Mouse (Mus musculus): ENCODE results near the gene Tmem114. TPM values are rescaled to one million over a fixed set of nuclear protein-coding genes. Genes with fewer than 3 reads are reported as not detected.
A peak's percentile ranks its signal among the peaks of the same experiment; 100 is the strongest.

Tmem114 gene
- polyA plus RNA-seq, 1 experiment from 2014 or later = not detected

DNA sequence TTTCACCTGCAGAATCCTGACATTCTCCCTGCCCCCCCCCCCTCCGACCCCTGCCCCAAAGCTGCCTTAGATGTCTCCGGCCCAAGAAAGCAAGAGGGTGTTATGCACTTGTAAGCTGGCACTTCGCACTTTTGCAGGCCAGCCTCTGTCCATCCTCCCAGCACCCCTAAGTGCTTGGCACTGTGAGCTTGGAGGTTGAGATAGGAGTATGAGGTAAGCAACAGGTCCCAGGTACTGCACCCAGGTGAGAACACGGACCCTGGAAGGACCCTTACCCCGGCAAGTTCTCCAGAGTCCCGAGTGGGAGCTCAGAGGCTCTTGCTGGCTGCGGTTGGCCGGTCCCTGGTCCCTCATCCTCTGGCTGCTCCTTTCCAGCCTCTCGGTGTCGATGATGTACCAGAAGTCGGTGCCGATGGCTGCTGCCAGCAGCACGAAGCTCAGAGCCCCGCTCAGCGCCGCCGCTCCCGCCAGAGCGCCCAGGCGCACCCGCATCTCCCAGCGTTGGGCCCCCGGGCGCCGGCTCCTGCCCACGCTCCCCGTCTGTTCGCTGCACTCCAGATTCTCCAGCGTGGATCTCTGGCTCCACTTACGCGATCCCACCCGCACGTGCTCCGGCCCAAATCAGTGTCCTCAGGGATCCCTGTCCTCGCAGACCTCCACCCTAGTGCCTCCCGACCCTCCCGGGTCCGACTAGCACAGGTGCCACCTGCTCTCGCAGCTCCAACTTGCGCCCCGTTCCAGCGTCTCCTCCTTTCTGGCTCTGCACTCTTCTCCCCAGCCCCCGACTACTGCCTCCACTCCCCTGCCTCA is 570 bp downstream of the Tmem114 start:
- no peak overlapping the region for H3K27ac ChIP-seq
- WGBS = 4% methylated on average over 43 of the region's 43 CpGs
- no peak for TF ChIP-seq CTCF (IDR thresholded peaks at IDR 0.05; ENCODE audit: low read depth)
- H3K36me3 ChIP-seq (ENCODE audit: insufficient read depth, low read length) = no peaks in the 10 kb centered on the region
- ATAC-seq (replicated peaks; ENCODE audit: low FRiP score, low read depth) (no peak), DNase-seq (ENCODE audit: low spot score) (no peak)
- H3K9ac ChIP-seq (ENCODE audit: low read depth, low read length) = peak overlapping the region; percentile 10; the same call in 1 of the 2 replicates
- no peaks in the 10 kb centered on the region for H3K9me3 ChIP-seq (replicated peaks; ENCODE audit: low read length)
- no peaks in the 10 kb centered on the region for H3K4me1 ChIP-seq (replicated peaks; ENCODE audit: insufficient read depth, low read length)
- peak overlapping the region; percentile 66 for H3K4me2 ChIP-seq (ENCODE audit: low read length)
- peaks cover 22% of the 10 kb centered on the region for H3K27me3 ChIP-seq (ENCODE audit: insufficient read depth, low read length)
- H3K4me3 ChIP-seq (replicated peaks; ENCODE audit: low read depth, low read length) = peak overlapping the region; percentile 32

DNA sequence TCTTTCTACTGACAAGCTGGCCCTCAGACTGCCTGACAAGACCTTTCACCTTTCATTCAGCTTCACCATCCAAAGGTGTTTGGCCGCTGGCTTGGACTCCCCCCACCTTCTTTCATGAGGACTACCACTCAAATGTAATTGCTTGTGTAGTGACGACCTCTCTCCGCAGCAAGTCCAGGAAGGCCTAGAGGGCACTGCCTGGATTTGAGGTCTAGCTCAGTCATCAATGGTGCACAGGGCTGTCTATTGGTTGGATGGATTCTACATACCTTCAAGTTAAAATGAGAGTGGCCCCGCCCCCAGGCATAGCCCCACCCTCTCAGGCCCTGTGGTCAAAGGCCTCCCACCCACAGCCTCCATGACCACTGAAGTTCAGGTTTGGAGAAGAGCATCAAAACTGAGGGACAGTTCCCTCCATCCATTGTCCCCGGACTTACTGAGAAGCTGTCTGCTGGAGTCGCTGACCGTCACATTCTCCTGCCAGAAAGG is 1.3 kb downstream of the Tmem114 start:
- Histone ChIP-seq H3K9me3 (replicated peaks; ENCODE audit: low read length) (no peaks in the 10 kb centered on the region), H3K4me2 (ENCODE audit: low read length) (no peak overlapping the region), H3K27ac (no peak overlapping the region), H3K4me1 (replicated peaks; ENCODE audit: insufficient read depth, low read length) (no peaks in the 10 kb centered on the region), H3K36me3 (ENCODE audit: insufficient read depth, low read length) (no peaks in the 10 kb centered on the region), H3K4me3 (replicated peaks; ENCODE audit: low read depth, low read length) (no peak overlapping the region), H3K9ac (ENCODE audit: low read depth, low read length) (no peak overlapping the region), H3K27me3 (ENCODE audit: insufficient read depth, low read length) (peaks cover 22% of the 10 kb centered on the region)
- DNase-seq (ENCODE audit: low spot score) = no peak
- WGBS = 20% methylated on average over 7 of the region's 7 CpGs
- TF ChIP-seq CTCF (IDR thresholded peaks at IDR 0.05; ENCODE audit: low read depth) = no peak
- no peak for ATAC-seq (replicated peaks; ENCODE audit: low FRiP score, low read depth)

DNA sequence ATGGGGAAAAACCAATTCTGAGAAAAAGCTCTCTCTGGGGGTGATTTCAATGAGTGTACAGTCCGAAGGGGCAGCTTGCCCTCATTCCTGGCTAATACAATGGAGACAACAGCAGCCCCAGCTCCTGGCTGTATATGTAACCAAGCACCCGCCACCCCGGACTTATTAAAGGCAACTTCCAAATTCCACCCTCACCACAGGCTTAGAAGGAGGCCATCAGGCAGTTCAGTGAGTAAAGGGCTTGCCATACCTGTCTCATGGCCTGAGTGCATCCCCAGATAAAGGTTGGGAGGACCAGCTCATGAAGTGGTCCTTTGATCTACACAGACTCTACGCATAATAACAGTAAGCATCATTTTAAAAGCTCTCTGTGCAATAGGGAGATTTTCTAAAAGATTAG is 4.1 kb downstream of the Tmem114 start:
- no peaks in the 10 kb centered on the region for H3K36me3 ChIP-seq (ENCODE audit: insufficient read depth, low read length)
- no peak overlapping the region for H3K4me3 ChIP-seq (replicated peaks; ENCODE audit: low read depth, low read length)
- H3K4me1 ChIP-seq (replicated peaks; ENCODE audit: insufficient read depth, low read length) = no peaks in the 10 kb centered on the region
- no peak overlapping the region for H3K9ac ChIP-seq (ENCODE audit: low read depth, low read length)
- H3K27me3 ChIP-seq (ENCODE audit: insufficient read depth, low read length) = peaks cover 22% of the 10 kb centered on the region
- 93% methylated on average over 4 of the region's 4 CpGs for WGBS
- no peak for DNase-seq (ENCODE audit: low spot score)
- no peak for TF ChIP-seq CTCF (IDR thresholded peaks at IDR 0.05; ENCODE audit: low read depth)
- H3K27ac ChIP-seq = no peak overlapping the region
- no peak for ATAC-seq (replicated peaks; ENCODE audit: low FRiP score, low read depth)
- H3K9me3 ChIP-seq (replicated peaks; ENCODE audit: low read length) = no peaks in the 10 kb centered on the region
- no peak overlapping the region for H3K4me2 ChIP-seq (ENCODE audit: low read length)

DNA sequence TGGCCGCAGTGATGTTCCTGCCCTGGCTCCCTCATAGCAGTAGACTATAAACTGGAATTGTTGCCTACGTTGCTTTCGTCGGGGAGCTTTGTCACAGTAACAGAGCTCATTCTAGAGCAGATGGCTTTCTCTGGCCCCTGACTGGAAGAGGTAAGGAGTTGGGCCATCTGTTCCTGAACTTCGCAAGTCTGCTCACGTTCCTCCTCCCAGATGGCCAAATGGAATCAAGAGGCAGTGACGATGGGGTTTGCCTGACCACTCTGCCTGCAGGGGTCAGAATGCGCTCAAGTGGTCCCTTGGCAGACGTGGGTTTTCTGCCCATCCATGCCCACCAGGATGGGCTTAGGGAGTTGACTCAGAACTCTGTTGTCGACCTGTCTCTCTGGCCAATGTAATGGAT is 4.6 kb downstream of the Tmem114 start:
- no peak for DNase-seq (ENCODE audit: low spot score)
- no peak for ATAC-seq (replicated peaks; ENCODE audit: low FRiP score, low read depth)
- H3K27ac ChIP-seq = no peak overlapping the region
- peaks cover 19% of the 10 kb centered on the region for H3K27me3 ChIP-seq (ENCODE audit: insufficient read depth, low read length)
- H3K36me3 ChIP-seq (ENCODE audit: insufficient read depth, low read length) = no peaks in the 10 kb centered on the region
- H3K9ac ChIP-seq (ENCODE audit: low read depth, low read length) = no peak overlapping the region
- 57% methylated on average over 10 of the region's 10 CpGs for WGBS
- TF ChIP-seq CTCF (IDR thresholded peaks at IDR 0.05; ENCODE audit: low read depth) = no peak
- H3K4me3 ChIP-seq (replicated peaks; ENCODE audit: low read depth, low read length) = no peak overlapping the region
- no peak overlapping the region for H3K4me2 ChIP-seq (ENCODE audit: low read length)
- no peaks in the 10 kb centered on the region for H3K9me3 ChIP-seq (replicated peaks; ENCODE audit: low read length)
- H3K4me1 ChIP-seq (replicated peaks; ENCODE audit: insufficient read depth, low read length) = no peaks in the 10 kb centered on the region

DNA sequence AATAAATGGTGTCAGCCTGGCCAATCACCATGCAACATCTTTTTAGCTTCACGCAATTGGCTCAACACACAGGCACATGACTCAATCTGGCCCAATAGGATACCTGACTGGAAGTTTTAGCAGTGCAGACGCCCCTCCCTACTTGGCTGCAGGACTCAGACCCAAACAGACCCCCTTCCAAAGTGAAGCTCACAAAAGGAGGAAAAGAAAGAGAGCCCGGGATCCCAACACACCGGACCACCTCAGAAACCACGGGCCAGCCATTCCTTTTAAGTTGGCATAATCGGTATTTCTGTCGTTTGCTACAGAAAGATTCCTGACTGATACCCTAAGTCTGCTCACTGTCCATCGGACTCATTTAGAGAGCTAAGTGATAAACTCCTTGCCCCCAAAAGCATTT is 5.3 kb downstream of the Tmem114 start:
- Histone ChIP-seq H3K4me1 (replicated peaks; ENCODE audit: insufficient read depth, low read length) (no peaks in the 10 kb centered on the region), H3K27ac (no peak overlapping the region), H3K9me3 (replicated peaks; ENCODE audit: low read length) (no peaks in the 10 kb centered on the region), H3K4me3 (replicated peaks; ENCODE audit: low read depth, low read length) (no peak overlapping the region), H3K4me2 (ENCODE audit: low read length) (no peak overlapping the region), H3K27me3 (ENCODE audit: insufficient read depth, low read length) (peaks cover 15% of the 10 kb centered on the region), H3K9ac (ENCODE audit: low read depth, low read length) (no peak overlapping the region), H3K36me3 (ENCODE audit: insufficient read depth, low read length) (no peaks in the 10 kb centered on the region)
- no peak for TF ChIP-seq CTCF (IDR thresholded peaks at IDR 0.05; ENCODE audit: low read depth)
- DNase-seq (ENCODE audit: low spot score) (no peak), ATAC-seq (replicated peaks; ENCODE audit: low FRiP score, low read depth) (no peak)
- 89% methylated on average over 8 of the region's 8 CpGs for WGBS

DNA sequence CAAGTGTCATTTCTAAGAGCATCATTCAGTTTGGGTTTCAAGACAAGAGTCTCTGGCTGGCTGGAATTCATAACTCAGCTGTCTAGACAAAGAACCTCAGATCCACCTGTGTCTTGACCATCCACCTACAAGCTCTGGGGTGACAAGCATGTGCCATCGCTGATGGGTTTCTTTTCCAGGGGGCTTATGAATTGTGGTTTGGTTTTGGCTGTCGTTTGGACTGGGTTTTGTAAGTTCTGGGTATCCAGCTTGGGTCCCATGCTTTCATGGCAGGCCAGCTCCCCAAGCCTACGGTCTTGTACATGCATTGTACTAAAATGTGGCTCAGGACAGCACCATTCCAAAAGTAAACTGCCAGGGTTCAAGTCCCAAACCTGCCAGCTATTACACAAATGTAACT is 6.8 kb downstream of the Tmem114 start:
- H3K9ac ChIP-seq (ENCODE audit: low read depth, low read length) = no peak overlapping the region
- no peak overlapping the region for H3K4me2 ChIP-seq (ENCODE audit: low read length)
- H3K27ac ChIP-seq = no peak overlapping the region
- no peak for TF ChIP-seq CTCF (IDR thresholded peaks at IDR 0.05; ENCODE audit: low read depth)
- no peaks in the 10 kb centered on the region for H3K4me1 ChIP-seq (replicated peaks; ENCODE audit: insufficient read depth, low read length)
- no peaks in the 10 kb centered on the region for H3K36me3 ChIP-seq (ENCODE audit: insufficient read depth, low read length)
- no peak for ATAC-seq (replicated peaks; ENCODE audit: low FRiP score, low read depth)
- no peak for DNase-seq (ENCODE audit: low spot score)
- no peaks in the 10 kb centered on the region for H3K27me3 ChIP-seq (ENCODE audit: insufficient read depth, low read length)
- WGBS = 89% methylated on average over 3 of the region's 3 CpGs
- H3K4me3 ChIP-seq (replicated peaks; ENCODE audit: low read depth, low read length) = no peak overlapping the region
- H3K9me3 ChIP-seq (replicated peaks; ENCODE audit: low read length) = no peaks in the 10 kb centered on the region
